Mouse (Mus musculus): Measurements from ENCODE around the gene Fosl1. TPM values are rescaled to one million over a fixed set of nuclear protein-coding genes. Genes with fewer than 3 reads are reported as not detected.

Gene Fosl1
- total RNA-seq, 1 experiment from 2014 or later: 0.78 TPM

DNA sequence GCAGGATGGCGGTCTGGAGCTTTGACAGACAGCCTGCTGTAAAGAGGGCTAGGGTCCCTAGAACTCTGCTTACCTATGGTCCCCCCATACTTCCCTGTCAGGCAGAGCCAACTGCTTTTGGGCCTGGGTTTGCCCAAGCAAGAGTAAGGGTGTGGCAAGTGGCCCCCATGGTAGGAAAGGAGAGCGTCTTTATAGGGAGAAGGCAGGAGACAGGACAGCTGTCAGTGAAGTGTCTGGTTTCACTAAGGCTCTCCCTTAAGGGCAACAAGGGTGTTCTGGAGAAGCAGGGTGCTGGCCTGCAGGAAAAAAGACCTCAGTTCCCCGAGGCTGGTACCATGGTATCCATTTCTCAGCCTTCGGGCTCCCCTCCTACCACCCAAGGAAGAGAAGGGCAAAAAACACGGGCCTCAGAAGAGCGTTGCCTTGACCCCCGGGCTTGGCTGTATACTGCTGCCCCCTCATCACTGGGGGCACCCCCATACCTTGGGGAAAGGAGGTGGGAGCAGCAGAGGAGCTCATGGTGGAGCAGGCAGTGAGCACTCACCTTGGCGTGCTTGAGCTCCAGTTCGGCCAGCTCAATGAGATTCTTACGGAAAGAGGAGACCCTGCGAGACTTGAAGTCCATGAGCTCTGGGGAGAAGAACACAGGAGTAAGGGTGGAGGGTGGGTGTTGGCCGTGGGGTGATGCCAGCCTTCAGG lies 48.2 kb downstream of the Fosl1 start:
- ATAC-seq (replicated peaks; ENCODE audit: low read depth, poor library complexity, severe bottlenecking): no peak

DNA sequence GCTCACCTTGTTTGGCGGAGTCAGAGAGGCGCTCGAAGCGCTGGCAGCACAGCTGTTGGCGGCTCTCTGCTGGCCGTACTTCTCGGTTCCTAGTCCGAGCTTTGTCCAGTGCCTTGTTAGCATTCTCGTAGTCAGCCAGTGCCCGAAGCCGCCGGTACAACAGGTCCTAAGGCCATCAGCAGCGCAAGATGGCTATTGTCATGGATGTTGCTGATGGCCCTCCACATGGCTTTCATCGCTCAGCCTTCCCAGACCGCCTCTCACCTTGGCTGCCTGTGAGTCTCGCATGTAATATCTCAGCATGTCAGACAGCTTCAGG lies 48.7 kb downstream of the Fosl1 start:
- ATAC-seq (replicated peaks; ENCODE audit: low read depth, poor library complexity, severe bottlenecking): no peak

DNA sequence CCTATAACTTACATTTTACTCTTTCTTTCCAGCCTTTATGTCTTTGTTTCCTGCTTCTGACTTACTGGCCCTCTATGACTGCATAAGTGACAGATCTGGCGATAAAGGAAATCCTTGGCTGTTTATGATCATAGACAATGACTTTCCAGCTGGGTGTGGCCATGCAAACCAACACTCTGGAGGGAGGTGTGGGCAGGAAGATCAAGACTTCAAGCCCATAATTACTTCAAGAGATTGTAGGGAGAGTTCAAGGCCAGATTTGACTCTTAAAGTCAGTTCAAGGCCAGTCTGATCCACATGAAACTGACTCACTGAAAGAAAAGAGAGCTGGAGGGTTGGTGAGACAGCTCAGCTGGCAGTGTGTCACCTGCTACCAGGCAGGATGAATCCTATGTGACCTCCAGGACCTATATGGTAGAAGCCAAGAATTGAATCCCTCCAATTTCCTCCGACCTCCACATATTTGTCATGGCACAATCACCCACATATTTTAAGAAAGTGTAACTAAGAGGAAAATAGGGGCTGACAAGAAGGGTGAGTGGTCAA lies 53.1 kb downstream of the Fosl1 start:
- ATAC-seq (replicated peaks; ENCODE audit: low read depth, poor library complexity, severe bottlenecking): no peak

DNA sequence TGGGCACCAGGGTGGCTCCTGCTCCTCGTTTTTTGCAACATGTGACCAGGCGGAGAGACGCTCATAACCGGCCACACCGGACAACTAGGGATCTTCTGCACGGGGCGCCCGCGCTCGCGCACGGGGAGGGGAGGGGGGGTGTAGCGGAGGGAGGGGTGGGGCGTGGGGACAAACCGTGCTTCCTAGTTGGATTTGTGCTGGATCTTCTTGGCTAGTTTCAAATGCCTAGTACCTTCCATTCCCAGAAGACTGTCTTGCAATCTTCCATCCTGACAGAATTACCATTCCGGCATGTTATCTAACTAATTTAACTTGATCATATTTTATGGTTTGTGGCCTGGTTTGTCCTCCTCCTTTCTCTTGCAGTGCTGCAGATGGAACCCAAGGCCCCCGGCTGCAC lies 56.3 kb downstream of the Fosl1 start, which contains the start of gene 1700020D05Rik:
1700020D05Rik (minus strand) TSS at position 101 of the 400 bp plus-strand sequence.
- no peak for ATAC-seq (replicated peaks; ENCODE audit: low read depth, poor library complexity, severe bottlenecking)

Other genes with a start within 250 kb of the Fosl1 start
- gene Pacs1, start 174.4 kb upstream of the Fosl1 start, total RNA-seq (2017): 9.7 and 20.6 TPM in 2 replicates
- gene Sf3b2, start 152.1 kb upstream of the Fosl1 start, total RNA-seq (2017): 235 and 265 TPM in 2 replicates
- not detected in 2 replicates for gene Gal3st3, start 149.2 kb upstream of the Fosl1 start, total RNA-seq (2017)
- gene Catsper1, start 111.8 kb upstream of the Fosl1 start, total RNA-seq (2017): not detected in 2 replicates
- not detected in 2 replicates for gene Cst6, start 98.0 kb upstream of the Fosl1 start, total RNA-seq (2017)
- 60.0 and 61.7 TPM in 2 replicates for gene Eif1ad, start 80.8 kb upstream of the Fosl1 start, total RNA-seq (2017)
- gene Banf1, start 80.4 kb upstream of the Fosl1 start, total RNA-seq (2017): 71.4 and 75.6 TPM in 2 replicates
- gene Sart1, start 58.8 kb upstream of the Fosl1 start, total RNA-seq (2017): 93.3 and 103 TPM in 2 replicates
- gene Tsga10ip, start 45.0 kb upstream of the Fosl1 start, total RNA-seq (2017): not detected in 2 replicates
- gene Drap1, start 22.6 kb upstream of the Fosl1 start, total RNA-seq (2017): 112 and 125 TPM in 2 replicates
- gene AI837181, start 22.4 kb upstream of the Fosl1 start, total RNA-seq (2017): 9.2 and 10.3 TPM in 2 replicates
- 3.0 and 5.4 TPM in 2 replicates for gene Ccdc85b, start 10.3 kb downstream of the Fosl1 start, total RNA-seq (2017)
- gene Fibp, start 13.1 kb downstream of the Fosl1 start, total RNA-seq (2017): 55.8 and 67.4 TPM in 2 replicates
- gene Ctsw, start 21.0 kb downstream of the Fosl1 start, total RNA-seq (2017): 1.0 and 2.0 TPM in 2 replicates
- gene Efemp2, start 26.4 kb downstream of the Fosl1 start, total RNA-seq (2017): 0.09 TPM in 1 of 2 replicates, not detected in the other
- gene Mus81, start 40.9 kb downstream of the Fosl1 start, total RNA-seq (2017): 20.7 and 26.9 TPM in 2 replicates
- 940 and 946 TPM in 2 replicates for gene Cfl1, start 42.9 kb downstream of the Fosl1 start, total RNA-seq (2017)
- not detected in 2 replicates for gene 1700020D05Rik, start 56.2 kb downstream of the Fosl1 start, total RNA-seq (2017)
- gene Snx32, start 63.0 kb downstream of the Fosl1 start, total RNA-seq (2017): 1.3 and 2.9 TPM in 2 replicates
- not detected in 2 replicates for gene Ovol1, start 113.1 kb downstream of the Fosl1 start, total RNA-seq (2017)
- 5.2 and 8.0 TPM in 2 replicates for gene Ap5b1, start 120.5 kb downstream of the Fosl1 start, total RNA-seq (2017)
- 65.1 and 78.4 TPM in 2 replicates for gene Rnaseh2c, start 154.3 kb downstream of the Fosl1 start, total RNA-seq (2017)
- gene Kat5, start 162.7 kb downstream of the Fosl1 start, total RNA-seq (2017): 56.7 and 74.3 TPM in 2 replicates
- 34.8 and 44.1 TPM in 2 replicates for gene Rela, start 189.9 kb downstream of the Fosl1 start, total RNA-seq (2017)
- gene Sipa1, start 216.2 kb downstream of the Fosl1 start, total RNA-seq (2017): 23.0 and 113 TPM in 2 replicates
- gene Map3k11, start 241.2 kb downstream of the Fosl1 start, total RNA-seq (2017): 18.8 and 21.6 TPM in 2 replicates
- 18.0 and 19.8 TPM in 2 replicates for gene Pcnx3, start 241.4 kb downstream of the Fosl1 start, total RNA-seq (2017)

All from common myeloid progenitor, adult 5-6 weeks (primary cell).